Comparison of ENCODE assay signal across 9 mouse cellular contexts in genomic region chr1:132292318-132293129, GRCm38 (mm10). TPM values are rescaled to one million over a fixed set of nuclear protein-coding genes. Genes with fewer than 3 reads are reported as not detected.
DNase-seq lines count a peak whose midpoint lies in the region; ATAC-seq and TF ChIP-seq lines count a peak whose summit lies in the region.
"Had no signal": no experiment of that assay in that cellular context is flagged by ENCODE, and none has a peak within 500 bp of the region (broad histone marks: within the 10 kb centered on the region; RNA-seq: fewer than 3 reads in every experiment).

No protein-coding gene starts in this region.

- no peak overlapping the region for H3K9ac ChIP-seq in embryonic facial prominence, embryonic 15.5 days
- H3K9ac ChIP-seq in kidney, postnatal 0 days (ENCODE audit: low read depth, low read length): no peak overlapping the region

- no peaks in the 10 kb centered on the region for H3K9me3 ChIP-seq in embryonic facial prominence, embryonic 15.5 days (replicated peaks)
- no peaks in the 10 kb centered on the region for H3K9me3 ChIP-seq in kidney, postnatal 0 days (replicated peaks; ENCODE audit: low read length)
- H3K9me3 ChIP-seq: G1E had no signal

- peak; percentile 34 for DNase-seq in cerebellum, adult 9-11 months
- no peak for DNase-seq in cerebellum, postnatal 4 days (ENCODE audit: low spot score in 2 of 2)
- peak; percentile 95 for DNase-seq in 3T3-L1 (ENCODE audit: low read depth, low spot score)
- DNase-seq in kidney, postnatal 0 days (ENCODE audit: low spot score): peak; percentile 91
- DNase-seq in neural tube, embryonic 10.5 days (ENCODE audit: extremely low spot score, low spot score): peak; percentile 32
- no peak for DNase-seq in gastrocnemius, adult 8-10 months (ENCODE audit: low spot score in 2 of 2)
- no peak for DNase-seq in urinary bladder, postnatal 10 days (ENCODE audit: low spot score)

- WGBS in embryonic facial prominence, embryonic 15.5 days: 34% methylated on average over 21 of the region's 21 CpGs
- WGBS in kidney, postnatal 0 days: 15% methylated on average over 21 of the region's 21 CpGs

- H3K4me3 ChIP-seq in embryonic facial prominence, embryonic 15.5 days (replicated peaks): no peak overlapping the region
- no peak overlapping the region for H3K4me3 ChIP-seq in kidney, postnatal 0 days (replicated peaks; ENCODE audit: low read depth, low read length)

- no peaks in the 10 kb centered on the region for H3K36me3 ChIP-seq in embryonic facial prominence, embryonic 15.5 days
- H3K36me3 ChIP-seq in kidney, postnatal 0 days (ENCODE audit: insufficient read depth, low read length): no peaks in the 10 kb centered on the region
- H3K36me3 ChIP-seq: G1E had no signal

- peak; percentile 66 for TF ChIP-seq CTCF in kidney, postnatal 0 days (IDR thresholded peaks at IDR 0.05; ENCODE audit: low read depth)

- H3K27me3 ChIP-seq in embryonic facial prominence, embryonic 15.5 days: peaks cover 7% of the 10 kb centered on the region
- 0 out of 2 replicates have a peak, but pooled peaks cover under 1% of the 10 kb centered on the region for H3K27me3 ChIP-seq in kidney, postnatal 0 days (ENCODE audit: insufficient read depth, low read length)

- peaks cover 25% of the 10 kb centered on the region for H3K4me1 ChIP-seq in embryonic facial prominence, embryonic 15.5 days
- H3K4me1 ChIP-seq in kidney, postnatal 0 days (replicated peaks; ENCODE audit: insufficient read depth, low read length): peaks cover 16% of the 10 kb centered on the region

- 0 out of 2 replicates have a peak, but pooled peaks have one; percentile 36 for ATAC-seq in embryonic facial prominence, embryonic 15.5 days (ENCODE audit: insufficient number of reproducible peaks, low FRiP score, low TSS enrichment, low read depth)
- ATAC-seq in kidney, postnatal 0 days (replicated peaks; ENCODE audit: low FRiP score, low read depth): peak; percentile 63

- H3K27ac ChIP-seq in embryonic facial prominence, embryonic 15.5 days (replicated peaks): peak overlapping the region; percentile 53
- H3K27ac ChIP-seq in kidney, postnatal 0 days: peak overlapping the region; percentile 84

- H3K4me2 ChIP-seq in embryonic facial prominence, embryonic 15.5 days (replicated peaks): no peak overlapping the region
- no peak overlapping the region for H3K4me2 ChIP-seq in kidney, postnatal 0 days (ENCODE audit: low read length)

RNA-seq across cellular contexts. Expression of gene Klhdc8a, which starts 5.9 kb away (rescaled TPM):
- polyA plus RNA-seq in embryonic facial prominence, embryonic 15.5 days (2015; fragmentation: Nextera tagmentation; extraction: Ambion mirVana): 0.29 and 0.87 TPM in 2 replicates
- 4.1 and 5.0 TPM in 2 replicates for polyA plus RNA-seq in kidney, postnatal 0 days (2015; fragmentation: Nextera tagmentation; extraction: Ambion mirVana)
- under 1 TPM; 0.07 to 0.32 (median 0.17) TPM for total RNA-seq in gastrocnemius, adult 8-10 months (2022)
- polyA plus RNA-seq: G1E had no signal

RNA-seq across cellular contexts. Expression of gene Nuak2, which starts 23.4 kb away (rescaled TPM):
- polyA plus RNA-seq in embryonic facial prominence, embryonic 15.5 days (2015; fragmentation: Nextera tagmentation; extraction: Ambion mirVana): 8.5 and 9.1 TPM in 2 replicates
- 8.7 and 9.6 TPM in 2 replicates for polyA plus RNA-seq in kidney, postnatal 0 days (2015; fragmentation: Nextera tagmentation; extraction: Ambion mirVana)
- under 1 TPM; 0.45 to 0.94 (median 0.52) TPM for total RNA-seq in gastrocnemius, adult 8-10 months (2022)
- polyA plus RNA-seq: G1E had no signal

Comparison
In these comparisons a context has a peak if more than half of its experiments do, and no peak if none do; other contexts are left out.
1. DNase-seq: peak in cerebellum, adult 9-11 months (single experiment), 3T3-L1 (single experiment), kidney, postnatal 0 days (single experiment) and neural tube, embryonic 10.5 days (single experiment); none in cerebellum, postnatal 4 days (0 of 2), gastrocnemius, adult 8-10 months (0 of 2) and urinary bladder, postnatal 10 days (single experiment).